Mouse (Mus musculus): Measurements from ENCODE around the gene Ang5. TPM values are rescaled to one million over a fixed set of nuclear protein-coding genes. Genes with fewer than 3 reads are reported as not detected.

Gene Ang5
- total RNA-seq, 1 experiment from 2014 or later, result not detected

Other genes with a start within 250 kb of the Ang5 start
- not detected in 2 replicates for gene Gm16506, start 229.6 kb upstream of the Ang5 start, total RNA-seq (2017)
- not detected in 2 replicates for gene Gm6526, start 209.2 kb upstream of the Ang5 start, total RNA-seq (2017)
- not detected in 2 replicates for gene Gm8180, start 172.3 kb upstream of the Ang5 start, total RNA-seq (2017)
- 0.18 TPM in 1 of 2 replicates, not detected in the other for gene Ear1, start 81.6 kb upstream of the Ang5 start, total RNA-seq (2017)
- not detected in 2 replicates for gene Ear10, start 33.5 kb upstream of the Ang5 start, total RNA-seq (2017)
- gene Gm8113, start 31.7 kb upstream of the Ang5 start, total RNA-seq (2017), result 8.5 and 9.1 TPM in 2 replicates
- not detected in 2 replicates for gene Ang6, start 45.2 kb downstream of the Ang5 start, total RNA-seq (2017)
- 6.4 and 7.2 TPM in 2 replicates for gene Ear2, start 145.6 kb downstream of the Ang5 start, total RNA-seq (2017)
- gene Gm3327, start 166.8 kb downstream of the Ang5 start, total RNA-seq (2017), result not detected in 2 replicates
- not detected in 2 replicates for gene Gm8212, start 240.6 kb downstream of the Ang5 start, total RNA-seq (2017)

Data from common myeloid progenitor, adult 5-6 weeks (primary cell).